In genomic region chr2:6267066-6267465, GRCm38 (mm10) we compare ENCODE assay signal across 8 mouse cellular contexts. TPM values are rescaled to one million over a fixed set of nuclear protein-coding genes. Genes with fewer than 3 reads are reported as not detected.
DNase-seq lines count a peak whose midpoint lies in the region; ATAC-seq and TF ChIP-seq lines count a peak whose summit lies in the region.
"Had no signal": no experiment of that assay in that cellular context is flagged by ENCODE, and none has a peak within 500 bp of the region (broad histone marks: within the 10 kb centered on the region; RNA-seq: fewer than 3 reads in every experiment).

No protein-coding gene starts in this region.

- H3K4me3 ChIP-seq in heart, postnatal 0 days (ENCODE audit: low read depth, low read length), result no peak overlapping the region
- H3K4me3 ChIP-seq in bone marrow macrophage, adult 2 months (ENCODE audit: insufficient read depth, low read length), result peak overlapping the region; percentile 19; the same call in 1 of the 2 replicates
- no peak overlapping the region for H3K4me3 ChIP-seq in embryonic facial prominence, embryonic 15.5 days (replicated peaks)
- H3K4me3 ChIP-seq in midbrain, embryonic 15.5 days, result no peak overlapping the region
- H3K4me3 ChIP-seq: liver, embryonic 15.5 days had no signal

- no peaks in the 10 kb centered on the region for H3K27me3 ChIP-seq in heart, postnatal 0 days (ENCODE audit: control insufficient read depth, insufficient read depth, low read length)
- no peaks in the 10 kb centered on the region for H3K27me3 ChIP-seq in embryonic facial prominence, embryonic 15.5 days
- H3K27me3 ChIP-seq in midbrain, embryonic 15.5 days (replicated peaks), result no peaks in the 10 kb centered on the region

- H3K9me3 ChIP-seq in heart, postnatal 0 days (replicated peaks; ENCODE audit: control insufficient read depth, low read length), result no peaks in the 10 kb centered on the region
- H3K9me3 ChIP-seq in embryonic facial prominence, embryonic 15.5 days (replicated peaks), result 0 out of 2 replicates have a peak, but pooled peaks cover 3% of the 10 kb centered on the region
- H3K9me3 ChIP-seq in midbrain, embryonic 15.5 days, result no peaks in the 10 kb centered on the region
- H3K9me3 ChIP-seq: liver, embryonic 15.5 days had no signal

- no peak for DNase-seq in heart, postnatal 0 days (ENCODE audit: low spot score)
- no peak for DNase-seq in heart, adult 9 months (ENCODE audit: low spot score in 2 of 2)
- no peak for DNase-seq in cerebellum, adult 9-11 months
- DNase-seq in frontal cortex, postnatal 36 days (ENCODE audit: low spot score in 2 of 2), result no peak

- TF ChIP-seq CTCF in heart, postnatal 0 days (IDR thresholded peaks at IDR 0.05; ENCODE audit: low read depth), result no peak
- no peak for TF ChIP-seq CTCF in bone marrow macrophage, adult 2 months (IDR thresholded peaks at IDR 0.05; ENCODE audit: low read depth, low read length)

- H3K4me1 ChIP-seq in heart, postnatal 0 days (ENCODE audit: control insufficient read depth, insufficient read depth), result peaks cover 16% of the 10 kb centered on the region
- H3K4me1 ChIP-seq in bone marrow macrophage, adult 2 months (ENCODE audit: control insufficient read depth, insufficient read depth, low read length), result peaks cover 30% of the 10 kb centered on the region
- H3K4me1 ChIP-seq in embryonic facial prominence, embryonic 15.5 days, result peaks cover 7% of the 10 kb centered on the region; the same call in 1 of the 2 replicates
- H3K4me1 ChIP-seq in midbrain, embryonic 15.5 days, result peaks cover 13% of the 10 kb centered on the region

- H3K27ac ChIP-seq in heart, postnatal 0 days (ENCODE audit: low read depth), result no peak overlapping the region
- H3K27ac ChIP-seq in bone marrow macrophage, adult 2 months (ENCODE audit: insufficient read depth, low read depth, low read length), result peak overlapping the region; percentile 53
- H3K27ac ChIP-seq in embryonic facial prominence, embryonic 15.5 days (replicated peaks), result peak overlapping the region; percentile 22; the same call in 1 of the 2 replicates
- peak overlapping the region; percentile 49 for H3K27ac ChIP-seq in midbrain, embryonic 15.5 days

- H3K36me3 ChIP-seq in heart, postnatal 0 days (replicated peaks; ENCODE audit: control insufficient read depth, insufficient read depth, low read length), result no peaks in the 10 kb centered on the region
- H3K36me3 ChIP-seq in embryonic facial prominence, embryonic 15.5 days, result no peaks in the 10 kb centered on the region
- no peaks in the 10 kb centered on the region for H3K36me3 ChIP-seq in midbrain, embryonic 15.5 days (replicated peaks)
- H3K36me3 ChIP-seq: liver, embryonic 15.5 days had no signal

- no peak for TF ChIP-seq POLR2A in bone marrow macrophage, adult 2 months (IDR thresholded peaks at IDR 0.05; ENCODE audit: borderline replicate concordance, low read depth, low read length)

- peak overlapping the region; percentile 28 for H3K4me2 ChIP-seq in heart, postnatal 0 days (ENCODE audit: low read depth, low read length)
- no peak overlapping the region for H3K4me2 ChIP-seq in embryonic facial prominence, embryonic 15.5 days (replicated peaks)
- H3K4me2 ChIP-seq in midbrain, embryonic 15.5 days, result peak overlapping the region; percentile 25; the same call in 1 of the 2 replicates
- H3K4me2 ChIP-seq: liver, embryonic 15.5 days had no signal

- no peak for TF ChIP-seq EP300 in heart, postnatal 0 days (IDR thresholded peaks at IDR 0.05; ENCODE audit: low read depth)

- ATAC-seq in heart, postnatal 0 days (ENCODE audit: insufficient read depth, low read depth), result no peak
- ATAC-seq in embryonic facial prominence, embryonic 15.5 days (ENCODE audit: insufficient number of reproducible peaks, low FRiP score, low TSS enrichment, low read depth), result no peak
- 0 out of 2 replicates have a peak, but pooled peaks have one; percentile 32 for ATAC-seq in midbrain, embryonic 15.5 days (replicated peaks)

- WGBS in heart, postnatal 0 days, result 55% methylated on average over 6 of the region's 6 CpGs
- WGBS in embryonic facial prominence, embryonic 15.5 days, result 47% methylated on average over 6 of the region's 6 CpGs
- WGBS in midbrain, embryonic 15.5 days, result 27% methylated on average over 6 of the region's 6 CpGs

- no peak overlapping the region for H3K9ac ChIP-seq in heart, postnatal 0 days (replicated peaks; ENCODE audit: low read depth, low read length)
- no peak overlapping the region for H3K9ac ChIP-seq in embryonic facial prominence, embryonic 15.5 days
- H3K9ac ChIP-seq in midbrain, embryonic 15.5 days, result no peak overlapping the region
- H3K9ac ChIP-seq: liver, embryonic 15.5 days had no signal

RNA-seq across cellular contexts. Expression of gene Echdc3, which starts 54.2 kb away (rescaled TPM):
- total RNA-seq in heart, postnatal 0 days (2014; rRNA removed; ENCODE audit: low replicate concordance), result 17.3 and 27.4 TPM in 2 replicates
- polyA plus RNA-seq in heart, postnatal 0 days (2015; fragmentation: Nextera tagmentation; extraction: Ambion mirVana), result 16.9 and 17.7 TPM in 2 replicates
- polyA plus RNA-seq in bone marrow macrophage, adult 2 months (2012; ENCODE audit: insufficient read depth, insufficient read length, missing spikeins), result 1.1 and 1.2 TPM in 2 replicates
- polyA plus RNA-seq in embryonic facial prominence, embryonic 15.5 days (2015; fragmentation: Nextera tagmentation; extraction: Ambion mirVana), result 5.0 and 6.3 TPM in 2 replicates
- polyA plus RNA-seq in midbrain, embryonic 15.5 days (2015; fragmentation: Nextera tagmentation; extraction: Ambion mirVana), result 1.2 and 1.3 TPM in 2 replicates

RNA-seq across cellular contexts. Expression of gene Usp6nl, which starts 55.4 kb away (rescaled TPM):
- total RNA-seq in heart, postnatal 0 days (2014; rRNA removed; ENCODE audit: low replicate concordance), result 8.9 and 9.2 TPM in 2 replicates
- 3.1 and 3.4 TPM in 2 replicates for polyA plus RNA-seq in heart, postnatal 0 days (2015; fragmentation: Nextera tagmentation; extraction: Ambion mirVana)
- 4.6 and 5.6 TPM in 2 replicates for polyA plus RNA-seq in bone marrow macrophage, adult 2 months (2012; ENCODE audit: insufficient read depth, insufficient read length, missing spikeins)
- polyA plus RNA-seq in embryonic facial prominence, embryonic 15.5 days (2015; fragmentation: Nextera tagmentation; extraction: Ambion mirVana), result 8.7 and 9.5 TPM in 2 replicates
- polyA plus RNA-seq in midbrain, embryonic 15.5 days (2015; fragmentation: Nextera tagmentation; extraction: Ambion mirVana), result 6.5 and 7.7 TPM in 2 replicates
